Mouse (Mus musculus): Measurements from ENCODE around the gene Rpl21. TPM values are rescaled to one million over a fixed set of nuclear protein-coding genes. Genes with fewer than 3 reads are reported as not detected.

Gene Rpl21
- polyA plus RNA-seq, 1 experiment from 2014 or later = 596 TPM

- H3K36me3 ChIP-seq (ENCODE audit: control insufficient read depth, insufficient read depth, low read length) = no peaks in the 10 kb centered on the region
- no peak overlapping the region for H3K9ac ChIP-seq (ENCODE audit: low read length)
- no peaks in the 10 kb centered on the region for H3K4me1 ChIP-seq (ENCODE audit: control insufficient read depth, insufficient read depth, low read length)
- no peaks in the 10 kb centered on the region for H3K9me3 ChIP-seq (ENCODE audit: control insufficient read depth, low read length)
- no peak overlapping the region for H3K4me2 ChIP-seq (ENCODE audit: low read depth, severe bottlenecking)
- DNase-seq (ENCODE audit: low spot score) (no peak), ATAC-seq (ENCODE audit: insufficient number of reproducible peaks, low FRiP score, low TSS enrichment, low read depth) (no peak)
- H3K27me3 ChIP-seq (ENCODE audit: control insufficient read depth, insufficient read depth, low read length) = no peaks in the 10 kb centered on the region
- H3K4me3 ChIP-seq (ENCODE audit: low read depth, low read length) = no peak overlapping the region
- H3K27ac ChIP-seq (replicated peaks; ENCODE audit: low read depth, low read length) = no peak overlapping the region
- 85% methylated on average over 15 of the region's 15 CpGs for WGBS
These were observed 51.0 kb downstream of the Rpl21 start for GRCm38 (mm10) chr5:146883486-146884272.

Other genes with a start within 250 kb of the Rpl21 start
- 0.19 TPM in 1 of 2 replicates, not detected in the other for gene Gpr12, start 247.7 kb upstream of the Rpl21 start, polyA plus RNA-seq (2014; fragmentation: Nextera tagmentation; extraction: Ambion mirVana)
- gene Usp12, start 37.9 kb upstream of the Rpl21 start, polyA plus RNA-seq (2014; fragmentation: Nextera tagmentation; extraction: Ambion mirVana) = 8.6 and 10.6 TPM in 2 replicates
- gene Rasl11a, start 12.2 kb downstream of the Rpl21 start, polyA plus RNA-seq (2014; fragmentation: Nextera tagmentation; extraction: Ambion mirVana) = 23.5 and 23.9 TPM in 2 replicates
- 121 and 122 TPM in 2 replicates for gene Gtf3a, start 115.8 kb downstream of the Rpl21 start, polyA plus RNA-seq (2014; fragmentation: Nextera tagmentation; extraction: Ambion mirVana)
- gene Mtif3, start 130.9 kb downstream of the Rpl21 start, polyA plus RNA-seq (2014; fragmentation: Nextera tagmentation; extraction: Ambion mirVana) = 23.4 and 25.8 TPM in 2 replicates
- 12.3 and 12.8 TPM in 2 replicates for gene Lnx2, start 243.7 kb downstream of the Rpl21 start, polyA plus RNA-seq (2014; fragmentation: Nextera tagmentation; extraction: Ambion mirVana)
- 124 and 132 TPM in 2 replicates for gene Polr1d, start 244.2 kb downstream of the Rpl21 start, polyA plus RNA-seq (2014; fragmentation: Nextera tagmentation; extraction: Ambion mirVana)